Mouse (Mus musculus): ENCODE results near the gene Ugt1a8.

DNA sequence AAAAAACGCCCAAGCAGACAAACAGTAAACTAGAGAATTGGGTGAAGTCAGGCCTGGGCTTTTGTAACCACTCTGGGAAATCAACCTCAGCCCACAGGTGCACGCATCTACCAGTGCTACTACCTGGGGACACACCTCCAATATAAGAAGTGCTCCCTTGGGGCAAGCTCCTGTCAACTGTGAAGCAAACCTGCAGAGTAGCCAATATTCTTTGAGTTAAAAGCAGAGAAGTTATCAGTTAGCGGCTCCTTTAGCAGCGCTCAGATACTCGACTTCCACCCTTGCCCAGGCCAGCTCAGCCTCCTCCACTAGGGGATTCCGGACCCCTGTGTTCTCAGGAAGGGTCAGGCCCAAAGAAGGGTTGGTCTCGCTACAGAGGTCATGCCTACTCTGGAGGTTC lies 174.1 kb downstream of the Ugt1a8 start:
- TF ChIP-seq CTCF (IDR thresholded peaks at IDR 0.05; ENCODE audit: insufficient read depth, low read length) (no peak), POLR2A (IDR thresholded peaks at IDR 0.05; ENCODE audit: borderline replicate concordance, extremely low read depth, low read depth, low read length) (no peak)
